Mouse (Mus musculus): ENCODE results near the gene Trmt10c. TPM values are rescaled to one million over a fixed set of nuclear protein-coding genes. Genes with fewer than 3 reads are reported as not detected.
"Not testable (repeated sequence)": the region's sequence is repeated elsewhere in the genome, so short reads cannot be mapped to it uniquely, and the experiment has no call there.

The Trmt10c gene
- 25.8 and 26.3 TPM in 2 replicates for polyA plus RNA-seq (2015; fragmentation: Nextera tagmentation; extraction: Ambion mirVana)

DNA sequence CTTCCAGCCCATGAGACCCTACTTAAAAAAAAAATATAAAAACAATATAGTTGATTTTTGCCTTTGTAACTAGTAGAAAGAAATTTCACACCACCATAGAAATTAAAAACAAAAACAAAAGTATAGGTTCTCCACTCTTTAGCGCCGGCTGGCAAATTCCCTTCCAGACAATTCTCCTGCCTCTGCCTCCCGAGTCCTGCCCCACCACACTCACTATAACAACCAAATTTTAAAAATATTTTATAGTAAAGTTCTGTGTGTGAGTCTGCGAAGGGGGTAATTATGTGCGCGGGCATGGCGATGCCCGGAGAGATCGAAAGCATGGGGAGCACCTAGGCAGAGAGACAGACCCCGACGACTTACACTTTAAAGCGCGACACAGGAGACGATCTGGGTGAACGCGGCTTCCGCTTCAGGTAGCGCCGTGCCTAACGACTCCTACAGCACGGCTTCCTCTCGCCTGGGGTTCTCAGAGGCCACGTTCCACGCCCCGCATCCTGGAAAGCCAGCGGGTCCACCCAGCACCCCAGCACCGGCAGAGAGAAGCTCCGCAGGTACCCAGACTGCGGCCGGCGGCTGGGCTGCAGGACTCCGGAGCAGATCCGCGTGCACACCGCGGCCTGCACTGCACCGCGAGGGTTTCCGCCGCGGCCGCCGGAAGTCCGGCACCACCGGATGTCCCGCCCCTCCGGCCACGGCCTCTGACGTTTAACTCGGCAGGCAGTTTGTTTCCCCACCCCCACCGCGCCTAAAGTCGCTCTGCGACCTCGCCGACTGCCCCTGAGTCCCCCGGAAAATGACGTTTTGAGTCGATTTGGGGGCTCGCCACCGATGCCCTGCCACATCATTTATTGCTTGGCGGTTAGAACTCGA is at the start of gene Trmt10c:
Gene Trmt10c (minus strand): TSS at position 682 of the 873 bp plus-strand sequence.
- Histone ChIP-seq H3K27me3 (no peaks in the 10 kb centered on the region), H3K9ac (peak within 1 kb of the TSS; percentile 91), H3K9me3 (replicated peaks) (no peaks in the 10 kb centered on the region), H3K36me3 (ENCODE audit: poor library complexity, severe bottlenecking) (peaks cover 22% of the 10 kb centered on the region), H3K4me1 (peaks cover 17% of the 10 kb centered on the region), H3K27ac (peak within 1 kb of the TSS; percentile 90), H3K4me3 (peak within 1 kb of the TSS; percentile 91), H3K4me2 (peak within 1 kb of the TSS; percentile 62)
- ATAC-seq: peak; percentile 100
- WGBS: under 1% methylated on average over 63 of the region's 63 CpGs

GRCm38 (mm10) chr16:56086336-56086735 is 48.7 kb upstream of the Trmt10c start:
- Histone ChIP-seq H3K27ac (no peak overlapping the region), H3K9ac (no peak overlapping the region), H3K4me2 (no peak overlapping the region), H3K36me3 (ENCODE audit: poor library complexity, severe bottlenecking) (peaks cover 7% of the 10 kb centered on the region), H3K27me3 (no peaks in the 10 kb centered on the region), H3K4me1 (no peaks in the 10 kb centered on the region), H3K9me3 (replicated peaks) (no peaks in the 10 kb centered on the region), H3K4me3 (no peak overlapping the region)
- WGBS: 97% methylated on average over 2 of the region's 2 CpGs
- no peak for ATAC-seq

DNA sequence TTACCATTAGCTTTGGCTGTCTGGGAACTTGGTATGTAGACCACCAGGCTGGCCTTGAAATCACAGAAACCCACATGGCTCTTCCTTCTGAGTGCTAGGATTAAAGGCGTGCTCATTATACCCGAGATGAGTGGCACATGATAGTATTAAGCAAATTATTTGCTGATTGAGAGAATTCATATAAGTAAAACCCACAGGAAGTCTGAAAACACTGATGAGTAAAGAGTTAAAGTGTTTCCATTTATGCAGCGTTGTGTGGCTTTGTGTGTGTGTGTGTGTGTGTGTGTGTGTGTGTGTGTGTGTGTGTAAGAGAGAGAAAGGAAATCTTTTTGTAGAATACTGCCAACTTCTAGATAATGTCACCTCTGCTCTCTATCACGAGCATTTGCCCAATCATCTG is 44.1 kb upstream of the Trmt10c start:
- ATAC-seq: no peak
- H3K27ac ChIP-seq: no peak overlapping the region
- WGBS: 89% methylated on average over 4 of the region's 4 CpGs
- no peak overlapping the region for H3K4me2 ChIP-seq
- H3K9me3 ChIP-seq (replicated peaks): no peaks in the 10 kb centered on the region
- H3K36me3 ChIP-seq (ENCODE audit: poor library complexity, severe bottlenecking): peaks cover 13% of the 10 kb centered on the region
- H3K27me3 ChIP-seq: no peaks in the 10 kb centered on the region
- no peak overlapping the region for H3K9ac ChIP-seq
- H3K4me3 ChIP-seq: no peak overlapping the region
- peaks cover 7% of the 10 kb centered on the region; the same call in 1 of the 2 replicates for H3K4me1 ChIP-seq

DNA sequence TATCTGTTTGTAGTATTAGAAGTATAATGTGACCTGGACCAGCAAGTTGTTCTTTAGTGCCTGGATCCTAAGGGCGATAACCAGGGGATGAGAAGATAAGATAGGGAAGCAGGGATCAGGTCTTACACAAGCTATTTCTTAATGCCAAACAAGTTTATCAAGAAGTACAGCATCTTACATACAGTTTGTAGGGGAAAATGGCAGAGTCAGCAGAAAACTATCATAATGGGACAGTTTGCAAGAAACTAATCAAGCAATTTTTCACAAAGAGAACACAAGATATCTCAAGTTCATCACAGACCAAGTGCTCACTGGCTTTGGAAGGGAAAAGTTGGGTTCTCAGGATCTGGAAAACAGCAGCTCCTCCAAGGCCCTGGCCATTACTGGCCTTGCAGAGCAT is 41.8 kb upstream of the Trmt10c start:
- 97% methylated on average over 1 of the region's 1 CpGs for WGBS
- Histone ChIP-seq H3K27ac (no peak overlapping the region), H3K4me2 (no peak overlapping the region), H3K36me3 (ENCODE audit: poor library complexity, severe bottlenecking) (peaks cover 11% of the 10 kb centered on the region), H3K4me1 (peaks cover 18% of the 10 kb centered on the region), H3K9me3 (replicated peaks) (no peaks in the 10 kb centered on the region), H3K9ac (no peak overlapping the region), H3K4me3 (no peak overlapping the region), H3K27me3 (no peaks in the 10 kb centered on the region)
- ATAC-seq: no peak

- peak; percentile 4; the same call in 1 of the 2 replicates for ATAC-seq
- H3K27ac ChIP-seq: peak overlapping the region; percentile 96
- H3K9ac ChIP-seq: peak overlapping the region; percentile 83
- peaks cover 6% of the 10 kb centered on the region; the same call in 1 of the 2 replicates for H3K36me3 ChIP-seq (ENCODE audit: poor library complexity, severe bottlenecking)
- H3K4me2 ChIP-seq: peak overlapping the region; percentile 68
- 6% methylated on average over 11 of the region's 11 CpGs for WGBS
- peaks cover 18% of the 10 kb centered on the region for H3K4me1 ChIP-seq
- no peaks in the 10 kb centered on the region for H3K27me3 ChIP-seq
- H3K9me3 ChIP-seq (replicated peaks): no peaks in the 10 kb centered on the region
- peak overlapping the region; percentile 81 for H3K4me3 ChIP-seq
Measured at GRCm38 (mm10) chr16:56076121-56076869, 38.7 kb upstream of the Trmt10c start.

DNA sequence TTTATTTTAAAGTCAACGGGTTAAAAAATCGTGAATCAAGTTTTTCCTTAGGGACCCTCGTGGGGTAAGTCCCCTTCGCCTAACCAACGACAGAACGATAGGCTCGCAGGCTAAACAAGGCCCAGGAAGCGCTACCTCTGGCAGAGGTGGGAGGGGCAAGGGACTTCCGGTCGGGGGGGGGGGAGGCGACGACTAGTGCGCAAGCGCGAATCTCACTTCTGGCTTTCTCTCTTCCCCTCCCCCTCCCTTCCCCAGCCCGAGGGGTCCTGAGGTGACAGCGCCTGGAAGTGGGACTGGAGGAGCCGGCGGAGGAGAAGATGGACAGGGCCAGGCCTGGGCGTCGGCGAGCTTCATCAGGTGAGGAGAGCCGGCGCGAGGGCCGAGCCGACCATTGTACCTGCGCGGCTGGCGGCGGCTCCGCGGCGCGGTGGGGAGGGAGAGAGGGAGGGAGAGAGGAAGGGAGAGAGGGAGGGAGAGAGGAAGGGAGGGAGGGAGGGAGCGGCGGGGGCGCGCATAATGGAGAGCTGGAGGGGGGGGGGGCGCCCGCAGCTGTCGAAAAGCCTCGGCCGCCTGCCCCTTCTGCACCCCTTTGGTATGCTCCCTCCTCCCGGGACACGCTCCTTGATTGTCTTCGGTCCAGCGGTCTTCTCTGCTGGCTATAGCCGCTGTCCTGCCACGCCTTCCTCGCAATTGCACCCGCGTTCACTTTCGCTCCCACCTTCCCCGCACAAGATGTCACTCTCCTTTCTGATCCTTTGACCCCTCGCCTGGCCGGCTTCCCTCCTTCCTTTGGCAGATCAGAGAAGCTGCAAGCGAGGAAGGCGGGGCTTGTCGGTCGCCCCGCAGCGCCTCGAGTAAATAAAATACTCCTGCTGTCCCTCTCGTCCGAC is 37.8 kb upstream of the Trmt10c start:
- H3K4me1 ChIP-seq: peaks cover 18% of the 10 kb centered on the region
- WGBS: under 1% methylated on average over 35 of the region's 66 CpGs
- H3K27ac ChIP-seq: peak overlapping the region; percentile 96
- peak overlapping the region; percentile 81 for H3K4me3 ChIP-seq
- no peaks in the 10 kb centered on the region for H3K27me3 ChIP-seq
- H3K4me2 ChIP-seq: peak overlapping the region; percentile 68
- peaks cover 6% of the 10 kb centered on the region; the same call in 1 of the 2 replicates for H3K36me3 ChIP-seq (ENCODE audit: poor library complexity, severe bottlenecking)
- H3K9me3 ChIP-seq (replicated peaks): no peaks in the 10 kb centered on the region
- H3K9ac ChIP-seq: peak overlapping the region; percentile 83
- ATAC-seq: peak; percentile 94

- no peaks in the 10 kb centered on the region for H3K9me3 ChIP-seq (replicated peaks)
- H3K4me2 ChIP-seq: no peak overlapping the region
- no peaks in the 10 kb centered on the region for H3K27me3 ChIP-seq
- 0 out of 2 replicates have a peak overlapping the region, but pooled peaks have one; percentile 96 for H3K27ac ChIP-seq
- H3K4me3 ChIP-seq: no peak overlapping the region
- no peak for ATAC-seq
- H3K36me3 ChIP-seq (ENCODE audit: poor library complexity, severe bottlenecking): peaks cover 6% of the 10 kb centered on the region; the same call in 1 of the 2 replicates
- 77% methylated on average over 5 of the region's 5 CpGs for whole genome bisulfite sequencing
- no peak overlapping the region for H3K9ac ChIP-seq
- H3K4me1 ChIP-seq: peaks cover 18% of the 10 kb centered on the region
Measured at GRCm38 (mm10) chr16:56074565-56074964, 36.9 kb upstream of the Trmt10c start.

GRCm38 (mm10) chr16:56074122-56074521 is 36.5 kb upstream of the Trmt10c start:
- no peak overlapping the region for H3K9ac ChIP-seq
- no peak for ATAC-seq
- no peak overlapping the region for H3K27ac ChIP-seq
- H3K4me3 ChIP-seq: no peak overlapping the region
- peaks cover 6% of the 10 kb centered on the region; the same call in 1 of the 2 replicates for H3K36me3 ChIP-seq (ENCODE audit: poor library complexity, severe bottlenecking)
- no peaks in the 10 kb centered on the region for H3K27me3 ChIP-seq
- no peaks in the 10 kb centered on the region for H3K9me3 ChIP-seq (replicated peaks)
- H3K4me2 ChIP-seq: no peak overlapping the region
- peaks cover 18% of the 10 kb centered on the region for H3K4me1 ChIP-seq
- 100% methylated on average over 1 of the region's 1 CpGs for WGBS

GRCm38 (mm10) chr16:56073150-56073549 is 35.5 kb upstream of the Trmt10c start:
- WGBS: 93% methylated on average over 6 of the region's 6 CpGs
- not testable (repeated sequence) for ATAC-seq

DNA sequence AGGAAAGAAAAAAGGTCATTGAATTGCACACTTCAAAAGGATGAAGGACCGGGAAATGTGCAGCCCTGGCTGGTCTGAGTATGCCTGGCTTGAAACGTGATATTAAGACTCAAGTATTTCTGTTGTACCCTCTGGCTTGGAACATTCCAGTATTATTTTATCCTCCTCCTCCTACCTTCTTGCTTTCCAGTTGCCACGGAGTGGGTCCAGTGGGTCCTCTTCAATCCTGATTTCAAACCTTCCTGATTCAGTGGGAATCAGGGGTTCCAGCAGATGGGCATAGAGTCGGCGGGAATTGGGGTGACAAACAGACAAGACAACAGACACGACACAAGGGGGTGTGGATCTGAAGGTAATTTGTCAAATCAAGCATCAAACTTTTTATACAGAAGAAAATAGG is 34.9 kb upstream of the Trmt10c start:
- no peaks in the 10 kb centered on the region for H3K27me3 ChIP-seq
- H3K9me3 ChIP-seq (replicated peaks): no peaks in the 10 kb centered on the region
- H3K4me3 ChIP-seq: no peak overlapping the region
- no peak overlapping the region for H3K27ac ChIP-seq
- H3K9ac ChIP-seq: no peak overlapping the region
- no peaks in the 10 kb centered on the region for H3K36me3 ChIP-seq (ENCODE audit: poor library complexity, severe bottlenecking)
- no peak overlapping the region for H3K4me2 ChIP-seq
- H3K4me1 ChIP-seq: peaks cover 18% of the 10 kb centered on the region
- ATAC-seq: no peak
- 85% methylated on average over 6 of the region's 6 CpGs for WGBS

More at GRCm38 (mm10) chr16:56073150-56073549, 35.5 kb upstream of the Trmt10c start:
- H3K9ac ChIP-seq; H3K27me3 ChIP-seq; H3K4me2 ChIP-seq; H3K9me3 ChIP-seq (replicated peaks); H3K27ac ChIP-seq; H3K4me3 ChIP-seq; H3K36me3 ChIP-seq (ENCODE audit: poor library complexity, severe bottlenecking): not testable (repeated sequence)
- peaks cover 18% of the 10 kb centered on the region for H3K4me1 ChIP-seq
